Mouse (Mus musculus) heart, postnatal 25 days (tissue): ENCODE data around the gene F12. TPM values are rescaled to one million over a fixed set of nuclear protein-coding genes. Genes with fewer than 3 reads are reported as not detected.
"Not testable (repeated sequence)": the region's sequence is repeated elsewhere in the genome, so short reads cannot be mapped to it uniquely, and the experiment has no call there.

ENCODE experiments used
- DNase-seq: peaks from one replicate; pipeline ENCODE4 v3.0.0; 2022; ENCODE audit warnings: low spot score
- intact Hi-C: fragments of 180-260 bp; cut with DNase I; formaldehyde crosslinking; loops from one replicate; pipeline ENCODE4 v1.15.1; 2025
- total RNA-seq, 2 experiments: library from RNA; stranded (reverse); gene quantifications; 2 replicates each; pipeline ENCODE4 v1.2.3; 2021

The F12 gene
- total RNA-seq, 2 experiments from 2014 or later = not detected

- intact Hi-C loops = no loop called here
- DNase-seq = no peak
These were observed 24.7 kb upstream of the F12 start for GRCm38 (mm10) chr13:55451296-55451695.

- intact Hi-C loops = no loop called here
- peak; percentile 70 for DNase-seq
These were observed 24.0 kb upstream of the F12 start for GRCm38 (mm10) chr13:55450511-55450980.

- intact Hi-C loops = no loop called here
- no peak for DNase-seq
These were observed 23.3 kb upstream of the F12 start for GRCm38 (mm10) chr13:55449679-55450441.

- intact Hi-C loops = no loop called here
These were observed 22.6 kb upstream of the F12 start for GRCm38 (mm10) chr13:55449205-55449604.

GRCm38 (mm10) chr13:55448131-55448530 lies 21.5 kb upstream of the F12 start:
- no peak for DNase-seq
- intact Hi-C loops = no loop called here

More at GRCm38 (mm10) chr13:55449205-55449604, 22.6 kb upstream of the F12 start:
- DNase-seq = no peak

GRCm38 (mm10) chr13:55447543-55447943 lies 20.9 kb upstream of the F12 start:
- DNase-seq = no peak
- intact Hi-C loops = loop anchor here (2.0 kb wide), 1 partner anchor 23 kb away; no protein-coding TSS in a partner anchor

- no peak for DNase-seq
- intact Hi-C loops = loop anchor here (2.0 kb wide), 1 partner anchor 24 kb away; no protein-coding TSS in a partner anchor
These were observed 20.0 kb upstream of the F12 start for GRCm38 (mm10) chr13:55446483-55447105.

GRCm38 (mm10) chr13:55445361-55446091 lies 18.9 kb upstream of the F12 start:
- DNase-seq = no peak

GRCm38 (mm10) chr13:55444937-55445315 lies 18.3 kb upstream of the F12 start, which contains the start of gene Grk6:
TSS of gene Grk6 (plus strand) at chr13:55445072.
- peak; percentile 100 for DNase-seq
- intact Hi-C loops = no loop called here

More at GRCm38 (mm10) chr13:55445361-55446091, 18.9 kb upstream of the F12 start:
- intact Hi-C loops = loop anchor here (2.0 kb wide), 1 partner anchor 25 kb away; no protein-coding TSS in a partner anchor

- intact Hi-C loops = no loop called here
- DNase-seq = no peak
These were observed 17.8 kb upstream of the F12 start for GRCm38 (mm10) chr13:55444286-55444936.

- intact Hi-C loops = no loop called here
- DNase-seq = no peak
These were observed 17.2 kb upstream of the F12 start for GRCm38 (mm10) chr13:55443799-55444285.

- DNase-seq, intact Hi-C loops: not testable (repeated sequence)
These were observed 10.6 kb upstream of the F12 start for GRCm38 (mm10) chr13:55437111-55437629.

GRCm38 (mm10) chr13:55431889-55432685 lies 5.5 kb upstream of the F12 start:
- intact Hi-C loops = no loop called here
- no peak for DNase-seq

- intact Hi-C loops = no loop called here
- DNase-seq = no peak
These were observed 4.0 kb upstream of the F12 start for GRCm38 (mm10) chr13:55430566-55430965.

- intact Hi-C loops = no loop called here
- peak; percentile 70 for DNase-seq
These were observed 2.8 kb upstream of the F12 start for GRCm38 (mm10) chr13:55429226-55429888.

- intact Hi-C loops = loop anchor here (1.0 kb wide), 2 partner anchors 48 to 98 kb away; no protein-coding TSS in a partner anchor
These were observed 5.4 kb downstream of the F12 start for GRCm38 (mm10) chr13:55420933-55421800.

More at GRCm38 (mm10) chr13:55420933-55421800, 5.4 kb downstream of the F12 start:
- DNase-seq = peak; percentile 64
